Mouse (Mus musculus) heart, postnatal 0 days (tissue): ENCODE measurements around the gene Dlk1. TPM values are rescaled to one million over a fixed set of nuclear protein-coding genes. Genes with fewer than 3 reads are reported as not detected.
A peak's percentile ranks its signal among the peaks of the same experiment; 100 is the strongest.

Experiments used
- ATAC-seq: fragments of 200-750 bp; cut with Nextera tagmentation; 2 replicates; pipeline ENCODE4 v1.8.0; 2017; ENCODE audit warnings: low read depth, moderate number of reproducible peaks, moderate library complexity; ENCODE audit not compliant: insufficient read depth
- DNase-seq: peaks from one replicate; pipeline ENCODE4 v3.0.0-alpha.2; 2016; ENCODE audit warnings: low spot score
- H3K27ac ChIP-seq: fragments of 300-500 bp; sonication (generic); 2 replicates; pipeline ENCODE4 v1.5.1; 2014; ENCODE audit warnings: low read depth, mild to moderate bottlenecking
- H3K27me3 ChIP-seq: fragments of 300-500 bp; sonication (generic); 2 replicates; pipeline ENCODE4 v1.6.1; 2014; ENCODE audit warnings: low read length, mixed read lengths; ENCODE audit not compliant: control insufficient read depth, insufficient read depth
- H3K36me3 ChIP-seq: fragments of 300-500 bp; sonication (generic); replicated peaks from 2 replicates; pipeline ENCODE4 v1.6.1; 2014; ENCODE audit warnings: low read length, mixed read lengths; ENCODE audit not compliant: control insufficient read depth, insufficient read depth
- H3K4me1 ChIP-seq: fragments of 300-500 bp; sonication (generic); 2 replicates; pipeline ENCODE4 v1.6.1; 2014; ENCODE audit warnings: antibody characterized with exemption; ENCODE audit not compliant: control insufficient read depth, insufficient read depth
- H3K4me2 ChIP-seq: fragments of 300-500 bp; sonication (generic); 2 replicates; pipeline ENCODE4 v1.6.1; 2014; ENCODE audit warnings: low read depth, mild to moderate bottlenecking, low read length, moderate library complexity
- H3K4me3 ChIP-seq: fragments of 300-500 bp; sonication (generic); 2 replicates; pipeline ENCODE4 v1.5.1; 2014; ENCODE audit warnings: low read depth, low read length
- H3K9ac ChIP-seq: fragments of 300-500 bp; sonication (generic); replicated peaks from 2 replicates; pipeline ENCODE4 v1.6.1; 2014; ENCODE audit warnings: low read depth, low read length, mixed read lengths
- H3K9me3 ChIP-seq: fragments of 300-500 bp; sonication (generic); replicated peaks from 2 replicates; pipeline ENCODE4 v1.6.1; 2016; ENCODE audit warnings: low read length; ENCODE audit not compliant: control insufficient read depth
- CTCF ChIP-seq: IDR thresholded peaks from 2 replicates; pipeline ENCODE4 v1.5.1; 2016; ENCODE audit warnings: antibody characterized with exemption, control low read depth, low read depth
- EP300 ChIP-seq: IDR thresholded peaks from 2 replicates; pipeline ENCODE4 v1.6.1; 2016; ENCODE audit warnings: antibody characterized with exemption, low read depth
- WGBS: fragments of 180-500 bp; shearing (Covaris S2); extraction: QIAGEN DNeasy Blood & Tissue Kit; methylation state at CpG from one replicate; pipeline ENCODE4 v1.1.7; 2014; 5-methylcytosine and 5-hydroxymethylcytosine counted together
- polyA plus RNA-seq: library from polyadenylated mRNA; unstranded; fragments of >200 nt; fragmentation: Nextera tagmentation; extraction: Ambion mirVana; gene quantifications from 2 replicates; pipeline ENCODE4 v1.2.1, GENCODE M21; 2015
- total RNA-seq: library from RNA; depleted of rRNA; stranded (reverse); fragments of >200 nt; gene quantifications from 2 replicates; pipeline ENCODE4 v1.2.3, GENCODE M21; 2014; ENCODE audit warnings: low replicate concordance

Gene Dlk1
- total and polyA plus RNA-seq, 2 experiments from 2014 or later, result 45.0 to 55.1 TPM

GRCm38 (mm10) chr12:109445499-109446235, 7.0 kb upstream of the Dlk1 start:
- Histone ChIP-seq H3K4me3 (no peak overlapping the region), H3K4me2 (peak overlapping the region; percentile 50), H3K27me3 (peaks cover 43% of the 10 kb centered on the region), H3K4me1 (0 out of 2 replicates have a peak, but pooled peaks cover 5% of the 10 kb centered on the region), H3K27ac (no peak overlapping the region), H3K9me3 (no peaks in the 10 kb centered on the region), H3K9ac (no peak overlapping the region), H3K36me3 (no peaks in the 10 kb centered on the region)
- peak; percentile 12 for DNase-seq
- no peak for ATAC-seq
- TF ChIP-seq EP300, result no peak
- TF ChIP-seq CTCF, result no peak
- WGBS, result 26% methylated on average over 19 of the region's 19 CpGs

DNA sequence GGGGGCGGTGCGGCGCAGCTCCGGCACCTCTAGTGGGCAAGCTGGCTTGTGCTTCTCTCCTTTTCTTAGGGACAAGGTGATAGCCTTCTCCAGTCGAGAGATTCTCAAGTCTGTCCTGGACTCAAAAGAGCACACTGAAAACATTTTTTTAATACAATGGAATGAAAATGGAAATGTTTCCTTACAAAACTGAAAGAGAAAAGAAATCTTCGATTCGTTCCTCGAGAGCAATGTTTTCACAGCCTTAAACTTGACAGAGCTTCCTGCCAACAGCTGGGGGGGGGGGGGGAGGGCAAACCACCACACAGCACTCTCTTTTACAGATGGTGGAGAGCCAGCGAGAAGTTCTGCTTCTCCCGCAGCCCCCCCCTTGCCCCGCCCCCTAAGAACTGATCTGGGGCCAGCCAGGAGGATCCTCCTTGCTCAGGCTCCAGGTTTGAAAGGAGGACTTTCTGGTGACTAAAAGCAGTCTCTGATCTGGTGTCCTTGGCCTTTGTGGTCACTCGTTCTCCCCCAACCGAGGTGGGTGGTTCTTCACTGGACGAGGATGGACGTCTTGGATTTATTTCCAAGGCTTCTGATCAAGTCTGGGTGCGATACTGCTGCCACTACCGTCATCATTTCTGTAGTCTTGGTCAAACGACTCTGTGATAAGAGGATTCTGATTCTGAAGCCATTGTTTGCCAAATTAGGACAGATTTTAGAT, 6.2 kb upstream of the Dlk1 start:
- 0 out of 2 replicates have a peak, but pooled peaks cover 5% of the 10 kb centered on the region for H3K4me1 ChIP-seq
- WGBS, result 7% methylated on average over 18 of the region's 18 CpGs

GRCm38 (mm10) chr12:109449421-109450411, 2.9 kb upstream of the Dlk1 start:
- peaks cover 83% of the 10 kb centered on the region for H3K27me3 ChIP-seq
- WGBS, result 2% methylated on average over 30 of the region's 30 CpGs
- ATAC-seq, result no peak

More for the DNA sequence above, 6.2 kb upstream of the Dlk1 start:
- no peak for DNase-seq
- H3K9me3 ChIP-seq, result no peaks in the 10 kb centered on the region
- peaks cover 51% of the 10 kb centered on the region for H3K27me3 ChIP-seq
- H3K36me3 ChIP-seq, result no peaks in the 10 kb centered on the region
- H3K4me2 ChIP-seq, result peak overlapping the region; percentile 50
- peak; percentile 29 for TF ChIP-seq CTCF
- TF ChIP-seq EP300, result no peak
- no peak overlapping the region for H3K9ac ChIP-seq
- ATAC-seq, result no peak
- H3K4me3 ChIP-seq, result peak overlapping the region; percentile 11
- no peak overlapping the region for H3K27ac ChIP-seq

GRCm38 (mm10) chr12:109453065-109453997, 708 bp downstream of the Dlk1 start:
- Histone ChIP-seq H3K27ac (no peak overlapping the region), H3K36me3 (no peaks in the 10 kb centered on the region), H3K4me3 (peak overlapping the region; percentile 44), H3K4me1 (0 out of 2 replicates have a peak, but pooled peaks cover 5% of the 10 kb centered on the region), H3K27me3 (peaks cover 94% of the 10 kb centered on the region), H3K9me3 (no peaks in the 10 kb centered on the region), H3K9ac (no peak overlapping the region), H3K4me2 (peak overlapping the region; percentile 61)
- ATAC-seq, result peak; percentile 34
- 2% methylated on average over 76 of the region's 96 CpGs for whole genome bisulfite sequencing
- TF ChIP-seq EP300 (no peak), CTCF (no peak)
- DNase-seq, result no peak

More at GRCm38 (mm10) chr12:109449421-109450411, 2.9 kb upstream of the Dlk1 start:
- H3K4me2 ChIP-seq, result peak overlapping the region; percentile 55
- no peaks in the 10 kb centered on the region for H3K9me3 ChIP-seq
- TF ChIP-seq EP300, result no peak
- no peak overlapping the region for H3K27ac ChIP-seq
- no peaks in the 10 kb centered on the region for H3K36me3 ChIP-seq
- H3K4me3 ChIP-seq, result peak overlapping the region; percentile 26
- no peak for DNase-seq
- 0 out of 2 replicates have a peak, but pooled peaks cover 5% of the 10 kb centered on the region for H3K4me1 ChIP-seq
- no peak overlapping the region for H3K9ac ChIP-seq
